Mouse (Mus musculus): ENCODE measurements at regions not wholly inside any gene's neighbourhood (a gene's known extent, or its start where the extent isn't known, plus 50 kb on each side); places are given as distances from the start of the nearest gene placed in this dataset.
"Not testable (repeated sequence)": the region's sequence is repeated elsewhere in the genome, so short reads cannot be mapped to it uniquely, and the experiment has no call there.

DNA sequence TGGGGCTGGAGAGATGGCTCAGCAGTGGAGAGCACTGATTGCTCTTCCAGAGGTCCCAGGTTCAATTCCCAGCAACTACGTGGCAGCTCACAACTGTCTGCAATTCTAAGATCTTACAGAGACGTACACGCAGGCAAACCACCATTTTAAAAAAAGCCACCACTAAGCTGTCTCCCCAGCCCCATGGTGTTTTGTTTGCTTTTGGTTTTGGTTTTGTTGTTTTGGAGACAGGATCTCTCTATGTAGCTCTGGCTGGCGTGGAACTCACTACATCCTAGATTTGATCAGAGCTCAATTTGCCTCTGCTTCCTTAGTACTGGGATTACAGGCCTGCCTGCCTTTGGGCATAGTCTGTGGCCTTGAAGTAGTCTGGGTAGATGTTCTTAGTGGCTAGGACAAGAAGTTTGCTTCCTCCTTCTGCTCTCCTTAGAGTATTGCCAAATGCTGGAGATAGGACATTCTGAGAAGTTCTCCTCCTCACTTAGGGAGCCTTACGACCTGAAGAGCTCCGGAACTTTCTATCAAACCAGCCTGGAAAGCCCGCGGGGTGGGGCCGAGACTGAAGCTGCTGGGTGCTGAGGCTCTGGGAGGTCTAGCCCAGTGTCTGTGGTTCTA is 495.4 kb upstream of the Chrm3 start:
- DNase-seq, result not testable (repeated sequence)

DNA sequence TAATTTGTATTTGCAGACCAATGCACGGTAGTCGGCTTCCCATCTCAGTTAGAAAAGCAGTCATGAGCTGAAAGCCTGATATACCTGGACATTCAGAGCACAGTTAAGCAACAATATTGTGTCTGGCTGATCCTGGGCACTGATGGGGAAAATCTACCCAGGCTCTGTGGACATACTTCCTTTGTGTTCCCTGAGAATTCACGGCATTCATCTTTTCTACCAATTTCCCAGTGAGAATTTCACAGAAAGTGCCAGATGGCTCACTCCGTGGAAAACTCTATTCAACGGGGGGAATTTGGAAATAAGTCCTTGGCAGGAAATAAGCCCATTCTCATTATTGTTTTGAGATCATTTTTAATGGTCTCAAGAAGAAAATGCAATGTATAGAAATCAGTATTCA is 484.6 kb upstream of the Chrm3 start:
- DNase-seq, result no peak

- DNase-seq, result no peak
Measured at GRCm38 (mm10) chr13:10799351-10799913, 438.8 kb upstream of the Chrm3 start.

Measured in right cerebral cortex, postnatal 14 days (tissue).